Mouse (Mus musculus): ENCODE measurements at regions not wholly inside any gene's neighbourhood (a gene's known extent, or its start where the extent isn't known, plus 50 kb on each side); places are given as distances from the start of the nearest gene placed in this dataset.
A peak's percentile ranks its signal among the peaks of the same experiment; 100 is the strongest.

DNA sequence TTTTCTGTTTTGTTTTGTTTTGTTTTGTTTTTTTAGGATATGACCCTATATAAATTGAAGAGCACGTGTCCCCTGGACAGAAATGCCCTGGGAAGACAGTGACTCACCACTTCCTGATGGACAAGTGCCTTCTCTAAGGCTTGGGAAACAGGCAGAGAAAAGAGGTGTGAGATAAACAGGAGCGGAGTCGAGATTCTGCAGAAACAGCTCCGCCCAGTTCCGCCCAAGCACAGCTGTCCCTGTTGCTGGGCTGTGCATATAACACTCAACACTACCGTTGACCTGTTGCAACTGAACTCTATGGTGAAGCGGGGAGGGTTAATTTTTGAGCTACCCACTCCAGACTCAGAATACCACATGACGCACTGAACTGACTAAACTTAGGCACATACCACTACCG, 152.8 kb downstream of the Cartpt start:
- peak; percentile 70 for ATAC-seq
- Histone ChIP-seq H3K4me3 (ENCODE audit: low read depth, low read length) (no peak overlapping the region), H3K4me1 (ENCODE audit: insufficient read depth) (peaks cover 16% of the 10 kb centered on the region), H3K9me3 (ENCODE audit: low read length) (no peaks in the 10 kb centered on the region), H3K27ac (ENCODE audit: low read depth) (no peak overlapping the region), H3K9ac (replicated peaks) (no peak overlapping the region), H3K36me3 (replicated peaks; ENCODE audit: insufficient read depth, low read length) (no peaks in the 10 kb centered on the region), H3K27me3 (ENCODE audit: insufficient read depth, low read length) (no peaks in the 10 kb centered on the region), H3K4me2 (ENCODE audit: low read depth, low read length) (no peak overlapping the region)
- WGBS (ENCODE audit: insufficient replicate concordance): 62% methylated on average over 9 of the region's 9 CpGs
- DNase-seq: peak; percentile 31
- TF ChIP-seq EP300 (IDR thresholded peaks at IDR 0.05; ENCODE audit: low read depth): 0 out of 2 replicates have a peak, but pooled peaks have one; percentile 21
- no peak for TF ChIP-seq CTCF (IDR thresholded peaks at IDR 0.05; ENCODE audit: low read depth)

DNA sequence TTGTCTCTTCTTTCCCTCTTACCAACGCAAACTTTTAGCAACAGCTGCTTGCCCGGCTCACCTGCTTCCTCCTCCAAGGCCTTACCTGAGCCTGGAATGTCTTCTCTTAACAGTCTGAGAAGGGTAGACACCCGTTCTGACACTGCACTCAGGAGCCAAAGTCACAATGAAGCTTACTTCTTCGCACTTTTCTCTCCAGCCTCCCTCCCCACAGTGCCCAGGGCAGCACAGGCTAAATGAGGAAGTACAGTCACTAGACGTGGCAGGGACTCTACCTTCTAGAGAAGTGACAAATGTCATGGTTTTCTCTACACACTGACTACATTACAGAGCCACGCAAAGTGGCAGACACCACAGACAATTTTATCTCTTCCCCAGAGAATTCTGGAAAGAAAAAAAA, 155.4 kb downstream of the Cartpt start:
- TF ChIP-seq EP300 (IDR thresholded peaks at IDR 0.05; ENCODE audit: low read depth) (no peak), CTCF (IDR thresholded peaks at IDR 0.05; ENCODE audit: low read depth) (no peak)
- Histone ChIP-seq H3K9ac (replicated peaks) (no peak overlapping the region), H3K4me2 (ENCODE audit: low read depth, low read length) (no peak overlapping the region), H3K9me3 (ENCODE audit: low read length) (no peaks in the 10 kb centered on the region), H3K4me3 (ENCODE audit: low read depth, low read length) (no peak overlapping the region), H3K27ac (ENCODE audit: low read depth) (no peak overlapping the region), H3K27me3 (ENCODE audit: insufficient read depth, low read length) (no peaks in the 10 kb centered on the region), H3K4me1 (ENCODE audit: insufficient read depth) (peaks cover 16% of the 10 kb centered on the region), H3K36me3 (replicated peaks; ENCODE audit: insufficient read depth, low read length) (no peaks in the 10 kb centered on the region)
- 42% methylated on average over 6 of the region's 6 CpGs for WGBS (ENCODE audit: insufficient replicate concordance)
- DNase-seq: no peak
- 0 out of 2 replicates have a peak, but pooled peaks have one; percentile 27 for ATAC-seq

DNA sequence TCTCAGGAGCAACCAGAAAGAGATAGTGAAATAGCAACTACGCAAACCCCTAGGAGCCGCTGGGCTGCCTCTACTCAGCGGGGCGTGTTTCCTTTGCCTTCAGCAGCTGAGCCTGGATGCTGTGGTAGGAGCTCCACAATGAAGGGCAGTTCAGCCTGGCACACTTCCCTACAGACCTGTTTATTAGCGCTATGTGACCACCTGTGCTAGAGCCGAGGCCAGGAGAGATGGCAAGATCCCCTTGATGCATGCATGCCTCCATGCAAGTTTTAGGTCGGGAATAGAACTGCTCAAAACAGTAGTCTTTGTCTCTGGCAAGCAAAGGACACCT, 156.1 kb downstream of the Cartpt start:
- no peak for TF ChIP-seq EP300 (IDR thresholded peaks at IDR 0.05; ENCODE audit: low read depth)
- no peak for TF ChIP-seq CTCF (IDR thresholded peaks at IDR 0.05; ENCODE audit: low read depth)
- ATAC-seq: no peak
- no peak for DNase-seq
- H3K27ac ChIP-seq (ENCODE audit: low read depth): no peak overlapping the region
- no peaks in the 10 kb centered on the region for H3K9me3 ChIP-seq (ENCODE audit: low read length)
- H3K36me3 ChIP-seq (replicated peaks; ENCODE audit: insufficient read depth, low read length): no peaks in the 10 kb centered on the region
- H3K4me3 ChIP-seq (ENCODE audit: low read depth, low read length): no peak overlapping the region
- peaks cover 16% of the 10 kb centered on the region for H3K4me1 ChIP-seq (ENCODE audit: insufficient read depth)
- 75% methylated on average over 7 of the region's 7 CpGs for WGBS (ENCODE audit: insufficient replicate concordance)
- no peak overlapping the region for H3K4me2 ChIP-seq (ENCODE audit: low read depth, low read length)
- no peaks in the 10 kb centered on the region for H3K27me3 ChIP-seq (ENCODE audit: insufficient read depth, low read length)
- H3K9ac ChIP-seq (replicated peaks): no peak overlapping the region

DNA sequence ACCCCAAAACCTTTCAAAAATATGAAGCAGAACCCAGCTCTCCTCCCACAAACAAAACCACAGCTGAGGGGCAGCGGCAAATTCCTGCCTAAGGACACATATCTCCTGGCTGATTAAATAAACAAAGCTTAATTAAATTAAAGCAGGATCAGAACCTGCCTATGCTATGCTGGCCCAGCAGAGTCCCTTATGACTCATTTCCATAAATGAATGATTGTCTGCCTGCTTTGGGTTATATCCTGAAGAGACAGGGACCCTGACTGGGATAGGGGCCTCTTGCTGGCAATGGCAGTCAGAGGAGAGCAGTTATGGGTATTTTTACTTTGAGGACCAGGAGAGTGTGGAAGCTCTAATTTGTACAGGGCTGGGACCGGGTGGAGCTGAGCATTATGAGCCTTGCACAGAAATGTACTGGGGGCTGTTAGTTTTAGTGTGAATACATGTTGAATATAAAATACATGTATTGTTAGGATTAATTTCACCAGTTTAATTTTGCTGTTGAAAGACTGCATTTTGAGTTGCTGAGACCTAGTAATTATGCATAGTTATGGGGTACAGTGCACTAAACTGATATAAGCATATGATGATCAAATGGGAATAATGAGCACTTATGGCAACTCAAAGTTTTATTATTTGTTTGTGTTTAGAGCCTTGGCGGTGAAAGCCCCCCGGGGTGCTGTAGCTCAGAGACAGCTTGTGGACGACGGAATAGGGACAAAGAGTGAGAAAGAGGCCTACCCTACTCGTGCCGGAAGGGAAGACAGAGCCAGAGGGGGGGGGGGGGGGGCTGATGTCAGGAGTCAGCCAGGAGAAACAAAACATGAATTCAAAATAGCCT, 156.7 kb downstream of the Cartpt start:
- Histone ChIP-seq H3K27me3 (ENCODE audit: insufficient read depth, low read length) (no peaks in the 10 kb centered on the region), H3K9ac (replicated peaks) (no peak overlapping the region), H3K27ac (ENCODE audit: low read depth) (no peak overlapping the region), H3K36me3 (replicated peaks; ENCODE audit: insufficient read depth, low read length) (no peaks in the 10 kb centered on the region), H3K4me3 (ENCODE audit: low read depth, low read length) (no peak overlapping the region), H3K4me2 (ENCODE audit: low read depth, low read length) (no peak overlapping the region), H3K9me3 (ENCODE audit: low read length) (no peaks in the 10 kb centered on the region), H3K4me1 (ENCODE audit: insufficient read depth) (peaks cover 16% of the 10 kb centered on the region)
- TF ChIP-seq EP300 (IDR thresholded peaks at IDR 0.05; ENCODE audit: low read depth) (no peak), CTCF (IDR thresholded peaks at IDR 0.05; ENCODE audit: low read depth) (no peak)
- ATAC-seq: no peak
- no peak for DNase-seq
- 70% methylated on average over 8 of the region's 8 CpGs for WGBS (ENCODE audit: insufficient replicate concordance)

DNA sequence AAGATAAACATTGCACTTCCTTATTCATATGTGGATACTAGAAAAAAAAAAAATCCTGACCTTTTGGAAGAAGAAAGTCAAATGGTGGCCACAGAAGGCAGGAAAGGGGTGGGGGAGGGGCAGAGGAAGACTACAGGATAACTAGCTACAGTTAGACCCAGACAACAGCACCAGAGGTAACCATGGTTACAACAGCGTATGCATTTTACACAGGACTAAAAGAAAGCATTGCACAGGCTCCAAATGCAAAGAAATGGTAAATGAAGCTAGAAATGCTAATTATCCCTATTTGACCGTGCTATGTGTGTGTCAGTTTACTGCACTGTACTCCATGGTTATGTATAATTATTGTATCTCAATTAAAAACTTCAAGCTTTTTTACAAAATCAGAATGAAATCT, 158.4 kb downstream of the Cartpt start:
- Histone ChIP-seq H3K27me3 (ENCODE audit: insufficient read depth, low read length) (no peaks in the 10 kb centered on the region), H3K4me2 (ENCODE audit: low read depth, low read length) (no peak overlapping the region), H3K4me3 (ENCODE audit: low read depth, low read length) (no peak overlapping the region), H3K27ac (ENCODE audit: low read depth) (no peak overlapping the region), H3K9me3 (ENCODE audit: low read length) (no peaks in the 10 kb centered on the region), H3K9ac (replicated peaks) (no peak overlapping the region), H3K36me3 (replicated peaks; ENCODE audit: insufficient read depth, low read length) (no peaks in the 10 kb centered on the region), H3K4me1 (ENCODE audit: insufficient read depth) (peaks cover 9% of the 10 kb centered on the region)
- TF ChIP-seq CTCF (IDR thresholded peaks at IDR 0.05; ENCODE audit: low read depth) (no peak), EP300 (IDR thresholded peaks at IDR 0.05; ENCODE audit: low read depth) (no peak)
- ATAC-seq (no peak), DNase-seq (no peak)
- WGBS (ENCODE audit: insufficient replicate concordance): 75% methylated on average over 2 of the region's 2 CpGs

DNA sequence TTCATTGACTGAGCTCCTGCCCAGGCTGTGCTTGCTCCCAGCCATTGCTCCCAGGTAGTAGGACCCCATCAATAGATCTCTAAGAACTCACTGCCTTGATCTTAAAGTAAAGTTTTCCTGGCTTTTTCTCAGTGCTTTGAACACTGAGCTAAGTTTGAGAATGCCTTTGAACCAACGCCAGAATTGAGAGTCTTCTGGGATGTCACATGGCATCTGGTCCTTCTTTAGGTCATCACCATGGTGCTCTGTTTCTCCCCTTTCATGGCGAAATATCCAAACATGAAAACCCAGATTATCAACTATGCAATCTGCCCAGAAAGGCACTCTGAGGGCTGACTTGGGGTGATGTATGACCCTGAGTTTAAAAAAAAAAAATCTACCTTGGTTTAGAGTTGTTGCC, 158.9 kb downstream of the Cartpt start:
- Histone ChIP-seq H3K36me3 (replicated peaks; ENCODE audit: insufficient read depth, low read length) (no peaks in the 10 kb centered on the region), H3K9ac (replicated peaks) (no peak overlapping the region), H3K4me1 (ENCODE audit: insufficient read depth) (peaks cover 9% of the 10 kb centered on the region), H3K4me2 (ENCODE audit: low read depth, low read length) (no peak overlapping the region), H3K4me3 (ENCODE audit: low read depth, low read length) (no peak overlapping the region), H3K9me3 (ENCODE audit: low read length) (no peaks in the 10 kb centered on the region), H3K27me3 (ENCODE audit: insufficient read depth, low read length) (no peaks in the 10 kb centered on the region), H3K27ac (ENCODE audit: low read depth) (no peak overlapping the region)
- ATAC-seq (no peak), DNase-seq (no peak)
- 59% methylated on average over 2 of the region's 2 CpGs for WGBS (ENCODE audit: insufficient replicate concordance)
- TF ChIP-seq EP300 (IDR thresholded peaks at IDR 0.05; ENCODE audit: low read depth): no peak
- no peak for TF ChIP-seq CTCF (IDR thresholded peaks at IDR 0.05; ENCODE audit: low read depth)

Measured in liver, postnatal 0 days (tissue).